Mouse (Mus musculus): Measurements from ENCODE around the gene Ung.

DNA sequence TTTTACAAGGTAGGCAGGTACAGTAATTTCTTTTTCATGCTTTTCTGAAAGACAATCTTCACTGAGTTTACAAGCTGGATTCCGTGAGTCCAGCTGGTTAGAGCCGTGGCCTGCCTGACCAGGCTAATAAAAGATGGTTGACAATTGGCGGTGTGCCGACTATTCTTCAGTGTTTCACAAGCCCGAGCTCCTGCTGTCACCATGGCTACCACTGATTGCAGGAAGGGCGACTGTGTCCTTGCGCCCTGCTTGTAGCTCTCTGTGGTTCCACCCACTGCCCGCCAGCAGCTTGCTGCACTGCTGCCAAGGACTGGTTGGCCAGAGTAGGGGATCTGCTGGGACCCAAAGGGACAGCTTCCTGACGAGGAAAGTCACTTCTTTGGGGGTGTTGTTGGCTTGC is 9.0 kb downstream of the Ung start:
- TF ChIP-seq CTCF (IDR thresholded peaks at IDR 0.05; ENCODE audit: low read depth) = no peak
- TF ChIP-seq EP300 (IDR thresholded peaks at IDR 0.05; ENCODE audit: low read depth) = no peak
